Mouse (Mus musculus) monocyte, adult 59 days (primary cell): ENCODE measurements around the gene Zfp91. TPM values are rescaled to one million over a fixed set of nuclear protein-coding genes. Genes with fewer than 3 reads are reported as not detected.

Experiments used
- total RNA-seq, 2 experiments: library from RNA; stranded (reverse); gene quantifications; one replicate each; pipeline ENCODE4 v1.2.4; 2023

The Zfp91 gene
- total RNA-seq, result 10 to 100 TPM; 64.7 to 67.3 TPM

GRCm38 (mm10) chr19:12795511-12796327, at the start of gene Zfp91, which contains the start of gene Lpxn:
Gene Zfp91, minus strand, starts transcription at chr19:12796126.
Gene Lpxn, plus strand, starts transcription at chr19:12796193.

GRCm38 (mm10) chr19:12765308-12765707, 30.6 kb downstream of the Zfp91 start, which contains the start of gene Cntf:
Gene Cntf, minus strand, starts transcription at chr19:12765632.

Other genes with a start within 250 kb of the Zfp91 start
- not detected for gene Gm4952, start 196.2 kb downstream of the Zfp91 start, total RNA-seq
- not detected for gene Glyat, start 162.8 kb downstream of the Zfp91 start, total RNA-seq
- gene Olfr1442, start 125.7 kb downstream of the Zfp91 start, total RNA-seq, result not detected
- gene Olfr1443, start 118.0 kb downstream of the Zfp91 start, total RNA-seq, result not detected
- not detected for gene Keg1, start 100.3 kb downstream of the Zfp91 start, total RNA-seq
- 1 to 10 TPM; 2.5 to 4.5 TPM for gene Cntf, start 30.5 kb downstream of the Zfp91 start, total RNA-seq
- 10 to 100 TPM; 40.6 to 41.1 TPM for gene Lpxn, start 67 bp upstream of the Zfp91 start, total RNA-seq
- gene Gm5244, start 50.6 kb upstream of the Zfp91 start, total RNA-seq, result under 1 TPM in 1 of 2 experiments, not detected in 1; 0.71 TPM
- under 1 TPM; 0.45 to 0.55 TPM for gene Olfr1444, start 61.2 kb upstream of the Zfp91 start, total RNA-seq
- not detected for gene Olfr1445, start 87.7 kb upstream of the Zfp91 start, total RNA-seq
- not detected for gene Olfr1446, start 97.4 kb upstream of the Zfp91 start, total RNA-seq
- not detected for gene Olfr1447, start 107.6 kb upstream of the Zfp91 start, total RNA-seq
- not detected for gene Olfr1448, start 128.3 kb upstream of the Zfp91 start, total RNA-seq
- not detected for gene Olfr1449, start 134.7 kb upstream of the Zfp91 start, total RNA-seq
- gene Olfr1450, start 154.1 kb upstream of the Zfp91 start, total RNA-seq, result not detected
- gene Olfr1451, start 198.9 kb upstream of the Zfp91 start, total RNA-seq, result not detected
- not detected for gene Olfr1453, start 232.2 kb upstream of the Zfp91 start, total RNA-seq